Mouse (Mus musculus): ENCODE results near the gene Ccl8. TPM values are rescaled to one million over a fixed set of nuclear protein-coding genes. Genes with fewer than 3 reads are reported as not detected.

Gene Ccl8
- polyA plus RNA-seq (2012; rRNA removed; ENCODE audit: low replicate concordance): 0.40 and 0.47 TPM in 2 replicates

DNA sequence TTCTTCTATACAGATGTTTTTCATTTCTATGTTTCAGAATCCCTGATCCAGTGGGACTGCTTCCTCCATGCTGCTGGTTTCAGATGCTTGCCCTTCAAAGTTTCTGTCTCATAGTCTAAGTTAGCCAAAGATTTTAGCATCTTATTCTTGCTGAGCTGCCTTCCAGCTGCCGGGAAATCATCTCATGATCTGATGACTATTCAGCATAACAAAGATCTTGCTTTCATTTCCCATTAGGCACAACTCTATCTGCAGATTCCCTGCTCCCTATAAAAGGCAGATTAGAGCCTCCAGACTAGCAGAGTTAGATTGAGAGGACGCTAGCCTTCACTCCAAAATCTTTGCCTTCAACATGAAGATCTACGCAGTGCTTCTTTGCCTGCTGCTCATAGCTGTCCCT lies at the start of gene Ccl8:
Gene Ccl8 (plus strand): TSS at position 301 of the 400 bp plus-strand sequence.

DNA sequence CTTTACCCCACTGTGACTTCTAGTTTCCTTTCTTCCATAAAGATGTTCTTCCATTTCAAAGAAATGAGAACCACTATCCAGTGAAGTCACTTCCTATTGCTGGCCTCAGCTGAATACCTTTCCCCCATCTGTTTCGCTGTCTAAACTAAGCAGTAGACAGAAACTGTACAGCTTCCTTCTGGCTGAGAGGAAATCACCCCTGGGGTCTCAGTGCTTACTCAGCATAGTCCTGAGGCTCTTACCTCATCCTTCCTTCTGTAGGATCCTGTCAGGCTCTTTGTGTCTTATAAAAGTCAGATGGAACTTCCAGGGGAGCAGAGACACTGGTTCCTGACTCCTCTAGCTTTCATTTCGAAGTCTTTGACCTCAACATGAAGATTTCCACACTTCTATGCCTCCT lies 13.5 kb upstream of the Ccl8 start, which contains the start of gene Ccl12:
Gene Ccl12 (plus strand): TSS at position 317 of the 400 bp plus-strand sequence.

Other genes with a start within 250 kb of the Ccl8 start
- gene Asic2, start 146.7 kb upstream of the Ccl8 start, polyA plus RNA-seq (2012; rRNA removed; ENCODE audit: low replicate concordance): 0.97 and 1.4 TPM in 2 replicates
- 1.5 and 4.4 TPM in 2 replicates for gene Ccl2, start 79.6 kb upstream of the Ccl8 start, polyA plus RNA-seq (2012; rRNA removed; ENCODE audit: low replicate concordance)
- gene Gm17268, start 76.6 kb upstream of the Ccl8 start, polyA plus RNA-seq (2012; rRNA removed; ENCODE audit: low replicate concordance): not detected in 2 replicates
- 0.33 and 1.2 TPM in 2 replicates for gene Ccl7, start 69.5 kb upstream of the Ccl8 start, polyA plus RNA-seq (2012; rRNA removed; ENCODE audit: low replicate concordance)
- 13.1 and 38.8 TPM in 2 replicates for gene Ccl11, start 57.4 kb upstream of the Ccl8 start, polyA plus RNA-seq (2012; rRNA removed; ENCODE audit: low replicate concordance)
- gene Ccl12, start 13.3 kb upstream of the Ccl8 start, polyA plus RNA-seq (2012; rRNA removed; ENCODE audit: low replicate concordance): 0.36 and 1.7 TPM in 2 replicates
- gene Ccl1, start 190.5 kb downstream of the Ccl8 start, polyA plus RNA-seq (2012; rRNA removed; ENCODE audit: low replicate concordance): not detected in 2 replicates